Mouse (Mus musculus): ENCODE measurements around the gene Npas3.

DNA sequence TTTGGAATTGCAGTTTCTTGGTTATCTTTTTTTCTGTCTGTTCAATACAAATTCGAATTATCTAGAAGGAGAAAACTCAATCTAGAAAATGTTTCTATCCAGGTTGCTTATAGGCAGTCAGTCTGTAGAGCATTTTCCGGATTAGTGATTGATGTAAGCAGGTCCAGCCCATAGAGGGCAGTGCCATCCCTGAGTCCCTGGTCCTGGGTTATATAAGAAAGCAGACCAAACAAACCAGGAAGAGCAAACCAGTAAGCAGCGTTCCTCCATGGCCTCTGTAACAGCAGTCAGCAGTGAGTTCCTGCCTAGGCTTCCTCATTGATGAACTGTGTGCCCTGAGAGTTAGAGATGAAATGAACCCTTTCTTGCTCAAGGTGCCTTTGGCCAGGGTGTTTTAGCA lies 433.6 kb downstream of the Npas3 start:
- TF ChIP-seq CTCF (IDR thresholded peaks at IDR 0.05; ENCODE audit: control insufficient read depth, insufficient read depth, insufficient read length) (no peak), MYOD1 (IDR thresholded peaks at IDR 0.05; ENCODE audit: control insufficient read depth, insufficient read length, low read depth) (no peak), MYOG (IDR thresholded peaks at IDR 0.05; ENCODE audit: control insufficient read depth, extremely low read depth, insufficient read length) (no peak), MAX (IDR thresholded peaks at IDR 0.05) (no peak), CEBPB (IDR thresholded peaks at IDR 0.05; ENCODE audit: low read depth) (no peak)

All from C2C12 (cell line).